Comparison of ENCODE assay signal across 8 mouse cellular contexts in genomic region chr9:63745821-63746632, GRCm38 (mm10). TPM values are rescaled to one million over a fixed set of nuclear protein-coding genes. Genes with fewer than 3 reads are reported as not detected.
DNase-seq lines count a peak whose midpoint lies in the region; ATAC-seq and TF ChIP-seq lines count a peak whose summit lies in the region.

No protein-coding gene starts in this region.

- ATAC-seq in heart, embryonic 16.5 days (replicated peaks; ENCODE audit: extremely low read depth, insufficient read depth, low FRiP score), result 0 out of 2 replicates have a peak, but pooled peaks have one; percentile 18
- peak; percentile 51; the same call in 1 of the 2 replicates for ATAC-seq in limb, embryonic 14.5 days (ENCODE audit: low FRiP score, low read depth)
- no peak for ATAC-seq in forebrain, embryonic 12.5 days (ENCODE audit: low FRiP score)

- no peak for TF ChIP-seq POLR2A in limb, embryonic 14.5 days (IDR thresholded peaks at IDR 0.05; ENCODE audit: borderline replicate concordance, extremely low read depth, insufficient read depth, insufficient read length)

- no peak overlapping the region for H3K4me3 ChIP-seq in heart, embryonic 16.5 days (ENCODE audit: low read length)
- no peak overlapping the region for H3K4me3 ChIP-seq in limb, embryonic 14.5 days (replicated peaks; ENCODE audit: low read length)
- H3K4me3 ChIP-seq in forebrain, embryonic 12.5 days (replicated peaks), result no peak overlapping the region

- no peaks in the 10 kb centered on the region for H3K9me3 ChIP-seq in heart, embryonic 16.5 days (replicated peaks; ENCODE audit: control insufficient read depth, low read length)
- H3K9me3 ChIP-seq in limb, embryonic 14.5 days (ENCODE audit: control insufficient read depth, low read length), result no peaks in the 10 kb centered on the region
- H3K9me3 ChIP-seq in forebrain, embryonic 12.5 days, result no peaks in the 10 kb centered on the region

- intact Hi-C loops in gastrocnemius, postnatal 14 days (cut with DNase I; ENCODE audit: low total_unique reads), result no loop called here
- intact Hi-C loops in left cerebral cortex, postnatal 14 days (cut with DNase I), result no loop called here

- peak overlapping the region; percentile 67 for H3K27ac ChIP-seq in heart, embryonic 16.5 days (ENCODE audit: low read length)
- H3K27ac ChIP-seq in limb, embryonic 14.5 days (replicated peaks; ENCODE audit: low read depth, low read length), result peak overlapping the region; percentile 39; the same call in 1 of the 2 replicates
- H3K27ac ChIP-seq in forebrain, embryonic 12.5 days, result no peak overlapping the region

- H3K36me3 ChIP-seq in heart, embryonic 16.5 days (ENCODE audit: control insufficient read depth, insufficient read depth), result no peaks in the 10 kb centered on the region
- H3K36me3 ChIP-seq in limb, embryonic 14.5 days (ENCODE audit: control insufficient read depth, insufficient read depth, low read length), result peaks cover 6% of the 10 kb centered on the region; the same call in 1 of the 2 replicates
- H3K36me3 ChIP-seq in forebrain, embryonic 12.5 days (replicated peaks), result no peaks in the 10 kb centered on the region

- DNase-seq in gastrocnemius, postnatal 14 days, result peak; percentile 36
- DNase-seq in gastrocnemius, postnatal 25 days, result no peak
- peak; percentile 64 for DNase-seq in Muller cell, postnatal 12 days (ENCODE audit: inconsistent ontology term)
- peak; percentile 39 for DNase-seq in limb, embryonic 14.5 days (ENCODE audit: low spot score)
- DNase-seq in left cerebral cortex, postnatal 14 days (ENCODE audit: low spot score in 2 of 2), result no peak
- no peak for DNase-seq in spleen, postnatal 4 days (ENCODE audit: low spot score in 2 of 2)

- peak overlapping the region; percentile 25 for H3K4me2 ChIP-seq in heart, embryonic 16.5 days (ENCODE audit: low read depth, low read length)
- no peak overlapping the region for H3K4me2 ChIP-seq in limb, embryonic 14.5 days (replicated peaks; ENCODE audit: low read depth, low read length, severe bottlenecking)
- H3K4me2 ChIP-seq in forebrain, embryonic 12.5 days, result no peak overlapping the region

- H3K27me3 ChIP-seq in heart, embryonic 16.5 days (ENCODE audit: control insufficient read depth, insufficient read depth, low read length), result no peaks in the 10 kb centered on the region
- no peaks in the 10 kb centered on the region for H3K27me3 ChIP-seq in limb, embryonic 14.5 days (ENCODE audit: control insufficient read depth, insufficient read depth, low read length)
- no peaks in the 10 kb centered on the region for H3K27me3 ChIP-seq in forebrain, embryonic 12.5 days

- peak overlapping the region; percentile 44 for H3K9ac ChIP-seq in heart, embryonic 16.5 days (ENCODE audit: low read length)
- H3K9ac ChIP-seq in limb, embryonic 14.5 days (ENCODE audit: low read depth, low read length, severe bottlenecking), result 0 out of 2 replicates have a peak overlapping the region, but pooled peaks have one; percentile 21
- H3K9ac ChIP-seq in forebrain, embryonic 12.5 days, result no peak overlapping the region

- 34% methylated on average over 19 of the region's 19 CpGs for WGBS in heart, embryonic 16.5 days
- 33% methylated on average over 19 of the region's 19 CpGs for WGBS in limb, embryonic 14.5 days
- 75% methylated on average over 19 of the region's 19 CpGs for WGBS in forebrain, embryonic 12.5 days

- H3K4me1 ChIP-seq in heart, embryonic 16.5 days (ENCODE audit: control insufficient read depth, insufficient read depth, low read length), result peaks cover 79% of the 10 kb centered on the region
- H3K4me1 ChIP-seq in limb, embryonic 14.5 days (ENCODE audit: control insufficient read depth, insufficient read depth, low read length), result peaks cover 82% of the 10 kb centered on the region
- peaks cover 74% of the 10 kb centered on the region for H3K4me1 ChIP-seq in forebrain, embryonic 12.5 days

RNA-seq across cellular contexts. Expression of gene Smad3, which starts 11.8 kb away (rescaled TPM):
- total RNA-seq in gastrocnemius, postnatal 14 days (2021), result 10 to 100 TPM; 39.3 to 40.2 TPM
- 10 to 100 TPM; 42.7 to 67.5 TPM for total RNA-seq in gastrocnemius, postnatal 25 days (2021)
- polyA plus RNA-seq in heart, embryonic 16.5 days (2015; fragmentation: Nextera tagmentation; extraction: Ambion mirVana), result 12.5 and 13.7 TPM in 2 replicates
- polyA plus RNA-seq in limb, embryonic 14.5 days (2012; rRNA removed), result 50.9 and 72.1 TPM in 2 replicates
- 25.1 and 28.0 TPM in 2 replicates for polyA plus RNA-seq in limb, embryonic 14.5 days (2014; fragmentation: Nextera tagmentation; extraction: Ambion mirVana)
- 10 to 100 TPM; 36.9 to 38.3 TPM for total RNA-seq in left cerebral cortex, postnatal 14 days (2021)
- polyA plus RNA-seq in forebrain, embryonic 12.5 days (2016; fragmentation: Nextera tagmentation; extraction: Ambion mirVana), result 23.1 and 23.6 TPM in 2 replicates

Comparison
In these comparisons a context has a peak if more than half of its experiments do, and no peak if none do; other contexts are left out.
1. DNase-seq: peak in gastrocnemius, postnatal 14 days (single experiment), Muller cell, postnatal 12 days (single experiment) and limb, embryonic 14.5 days (single experiment); none in gastrocnemius, postnatal 25 days (single experiment), left cerebral cortex, postnatal 14 days (0 of 2) and spleen, postnatal 4 days (0 of 2).